Mouse (Mus musculus) C2C12 (cell line): ENCODE results near the gene Abcc6.

Experiments
- CEBPB ChIP-seq: IDR thresholded peaks from one replicate; pipeline ENCODE4 v1.6.1; 2011; ENCODE audit warnings: low read depth, mild to moderate bottlenecking, control low read depth, moderate library complexity
- CTCF ChIP-seq: IDR thresholded peaks from one replicate; pipeline ENCODE4 v1.5.1; 2011; ENCODE audit not compliant: control insufficient read depth, insufficient read depth, insufficient read length
- FOSL1 ChIP-seq: IDR thresholded peaks from one replicate; pipeline ENCODE4 v1.8.0; 2011; ENCODE audit warnings: mild to moderate bottlenecking, low read length; ENCODE audit not compliant: poor library complexity, insufficient read depth, severe bottlenecking
- MAX ChIP-seq: IDR thresholded peaks from one replicate; pipeline ENCODE4 v1.6.1; 2011; ENCODE audit warnings: mild to moderate bottlenecking, control low read depth
- MYOD1 ChIP-seq: IDR thresholded peaks from one replicate; pipeline ENCODE4 v1.6.1; 2011; ENCODE audit warnings: low read depth; ENCODE audit not compliant: control insufficient read depth, insufficient read length
- MYOG ChIP-seq: IDR thresholded peaks from one replicate; pipeline ENCODE4 v1.6.1; 2011; ENCODE audit not compliant: control insufficient read depth, insufficient read length; ENCODE audit errors: extremely low read depth
- USF1 ChIP-seq: IDR thresholded peaks from one replicate; pipeline ENCODE4 v1.6.1; 2011; ENCODE audit warnings: low read depth, mild to moderate bottlenecking, control low read depth, moderate library complexity

DNA sequence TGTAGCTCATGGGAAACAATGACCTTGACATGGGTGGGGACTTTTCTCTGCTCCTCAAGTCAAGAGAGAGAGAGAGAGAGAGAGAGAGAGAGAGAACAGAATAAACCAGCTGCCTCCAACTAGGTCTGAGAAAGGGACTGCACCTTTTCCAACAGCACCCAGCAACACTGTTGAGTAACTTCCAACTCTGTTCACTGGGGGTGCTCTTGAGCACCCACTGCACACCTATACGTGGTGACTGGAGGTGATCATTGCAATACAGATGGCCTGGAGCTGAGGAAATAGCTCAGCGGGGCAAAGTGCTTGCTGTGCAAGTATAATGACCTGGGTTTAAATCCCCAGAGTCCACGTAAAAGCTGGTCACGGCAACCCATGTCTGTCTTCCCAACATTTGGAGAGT, 27.4 kb downstream of the Abcc6 start:
- no peak for TF ChIP-seq CTCF
- no peak for TF ChIP-seq MAX
- no peak for TF ChIP-seq MYOD1
- TF ChIP-seq MYOG: no peak
- no peak for TF ChIP-seq CEBPB
- TF ChIP-seq USF1: no peak
- no peak for TF ChIP-seq FOSL1
